Mouse (Mus musculus): Measurements from ENCODE around the gene Elavl3.

Gene Elavl3

DNA sequence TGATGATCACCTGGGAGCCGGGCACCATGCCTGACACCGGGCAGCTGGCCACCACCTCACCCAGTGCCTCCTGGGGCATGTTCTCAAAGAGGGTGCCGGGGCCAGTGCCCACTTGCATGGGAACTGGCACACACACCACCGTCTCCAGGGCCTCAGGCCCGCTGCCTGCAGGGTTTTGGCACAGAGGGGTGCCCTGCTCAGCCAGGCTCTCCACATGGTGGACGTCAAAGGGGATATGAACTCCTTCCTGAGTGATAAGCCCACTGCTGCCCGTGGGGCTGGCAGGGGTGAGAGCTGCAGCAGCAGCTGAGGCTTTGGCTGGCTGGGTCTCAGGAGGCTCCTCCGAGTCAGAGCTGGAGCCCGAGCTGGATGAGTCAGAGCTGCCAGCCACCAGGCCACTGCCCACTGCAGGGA, 6.2 kb upstream of the Elavl3 start:
- CTCF ChIA-PET = no interaction called here

DNA sequence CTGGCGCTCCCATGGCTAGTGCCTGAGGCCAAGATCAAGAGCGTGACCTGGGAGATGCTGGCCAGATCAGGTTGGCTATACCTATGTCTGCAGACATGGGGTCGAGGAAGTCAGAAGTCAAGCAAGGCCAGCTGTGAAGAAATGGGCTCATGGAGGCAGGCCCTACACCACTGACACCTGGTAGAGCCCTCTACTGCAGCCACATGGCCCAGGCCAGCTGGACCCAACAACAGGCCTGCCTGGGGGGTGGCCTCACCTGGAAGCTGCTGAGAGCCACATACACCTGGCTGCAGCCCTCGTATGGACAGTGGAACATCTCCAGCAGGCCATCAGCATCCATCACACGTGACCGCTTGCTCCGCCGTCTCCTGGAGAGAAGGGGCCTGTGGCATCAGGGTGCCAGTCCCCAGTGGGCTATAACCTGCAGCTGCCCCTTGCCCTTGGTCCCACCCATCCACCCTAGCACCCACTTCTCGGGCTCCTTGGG, 5.3 kb upstream of the Elavl3 start:
- CTCF ChIA-PET = no interaction called here

DNA sequence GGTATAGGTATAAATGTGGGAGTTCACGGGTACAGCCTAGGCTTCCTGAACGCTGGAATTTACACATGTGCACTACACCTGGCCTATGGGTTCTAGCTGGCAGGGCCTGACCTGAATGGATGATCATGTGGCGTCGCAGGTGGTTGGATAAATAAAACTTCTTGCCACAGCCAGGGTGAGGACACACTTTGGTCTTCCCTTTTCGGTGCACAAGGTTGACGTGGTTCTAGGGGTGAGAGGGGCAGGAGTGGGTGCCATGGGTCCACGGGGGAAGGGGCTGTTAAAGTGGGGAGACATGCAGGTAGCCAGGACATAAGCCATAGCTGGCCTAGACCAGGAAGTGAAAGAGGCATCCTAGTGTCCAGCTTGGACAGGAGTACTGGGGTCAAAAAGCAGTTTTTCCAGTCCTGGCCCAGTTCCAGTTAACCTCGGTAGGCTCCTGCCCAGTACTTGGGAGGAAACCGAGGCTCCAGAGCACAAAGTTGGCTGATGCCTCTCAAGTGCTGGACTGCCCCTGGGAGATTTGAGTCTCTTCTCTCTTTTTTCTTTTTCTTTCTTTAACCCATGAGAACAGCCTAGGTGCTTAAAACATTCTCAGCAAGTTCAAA, 4.6 kb upstream of the Elavl3 start:
- CTCF ChIA-PET = no interaction called here

DNA sequence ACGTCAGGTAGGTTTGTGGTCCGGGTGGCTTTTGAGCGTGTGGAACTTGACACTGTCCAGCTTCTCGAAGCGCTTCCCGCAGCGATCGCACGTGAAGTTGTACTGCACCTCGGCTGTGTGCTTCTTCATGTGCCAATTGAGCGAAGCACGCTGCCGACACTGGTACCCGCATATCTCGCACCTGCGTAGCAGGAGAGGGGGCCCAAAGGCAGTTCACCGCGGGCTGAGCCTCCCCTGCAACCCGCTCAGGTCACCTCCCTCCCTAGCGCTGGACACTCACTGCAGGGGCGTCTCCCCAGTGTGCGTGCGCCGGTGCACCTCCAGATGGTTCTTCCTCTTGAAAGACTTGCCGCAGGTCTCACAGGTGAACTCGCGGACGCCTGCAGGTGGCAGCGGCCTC, 3.9 kb upstream of the Elavl3 start:
- CTCF ChIA-PET = no interaction called here

DNA sequence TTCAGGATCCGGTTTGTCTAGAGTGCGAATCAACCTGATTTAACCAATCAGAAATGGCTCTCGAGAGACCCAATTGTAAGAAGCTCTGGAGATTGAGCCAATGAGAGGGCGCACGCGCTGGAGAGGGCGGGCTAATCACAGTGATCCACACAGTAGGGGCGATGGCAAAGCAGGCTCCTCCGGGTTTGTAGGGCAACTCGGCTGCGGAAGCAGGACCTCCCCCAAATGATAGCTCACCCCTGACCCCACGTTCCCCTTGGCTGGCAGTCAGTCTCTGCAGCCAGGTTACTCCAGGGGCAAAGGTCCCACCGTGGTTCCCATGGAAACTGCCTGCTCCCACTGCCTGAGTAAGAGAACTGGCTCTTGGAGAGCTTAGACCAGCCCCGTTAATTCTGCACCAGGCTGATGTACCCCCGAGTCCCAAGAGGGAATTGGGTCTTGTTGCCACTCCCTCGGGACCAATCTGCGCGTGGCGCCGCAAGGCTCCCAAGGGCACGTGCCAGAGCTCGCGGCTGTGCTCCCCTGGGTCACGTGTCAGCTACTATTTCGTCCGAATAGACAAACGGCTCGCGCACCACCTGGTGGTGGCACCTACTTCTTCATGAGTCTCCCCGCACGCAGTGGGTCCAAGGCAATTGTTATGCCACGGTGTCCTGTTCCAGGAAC, 2.7 kb upstream of the Elavl3 start:
- CTCF ChIA-PET = interaction anchor here (0.6 kb wide), 1 partner anchor 74 kb away, joined by 4 read pairs; no protein-coding TSS in a partner anchor

DNA sequence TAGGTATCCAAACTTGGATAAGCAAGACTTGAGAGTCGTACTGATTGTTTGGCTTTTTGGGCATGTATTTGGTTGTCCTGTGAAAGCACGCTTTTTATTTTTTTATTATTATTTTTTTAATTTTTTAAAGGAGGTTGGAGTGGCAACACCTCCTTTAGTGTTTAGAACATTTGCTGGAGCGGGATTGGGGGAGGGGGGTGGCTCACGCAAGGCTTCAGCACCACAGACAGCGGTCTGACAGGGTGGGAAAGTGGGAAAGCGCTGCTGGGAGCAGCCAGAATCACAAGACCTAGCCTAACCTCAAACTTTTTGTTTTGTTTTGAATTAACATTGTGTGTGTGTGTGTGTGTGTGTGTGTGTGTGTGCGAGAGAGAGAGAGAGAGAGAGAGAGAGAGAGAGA, 1.8 kb upstream of the Elavl3 start:
- CTCF ChIA-PET = no interaction called here

DNA sequence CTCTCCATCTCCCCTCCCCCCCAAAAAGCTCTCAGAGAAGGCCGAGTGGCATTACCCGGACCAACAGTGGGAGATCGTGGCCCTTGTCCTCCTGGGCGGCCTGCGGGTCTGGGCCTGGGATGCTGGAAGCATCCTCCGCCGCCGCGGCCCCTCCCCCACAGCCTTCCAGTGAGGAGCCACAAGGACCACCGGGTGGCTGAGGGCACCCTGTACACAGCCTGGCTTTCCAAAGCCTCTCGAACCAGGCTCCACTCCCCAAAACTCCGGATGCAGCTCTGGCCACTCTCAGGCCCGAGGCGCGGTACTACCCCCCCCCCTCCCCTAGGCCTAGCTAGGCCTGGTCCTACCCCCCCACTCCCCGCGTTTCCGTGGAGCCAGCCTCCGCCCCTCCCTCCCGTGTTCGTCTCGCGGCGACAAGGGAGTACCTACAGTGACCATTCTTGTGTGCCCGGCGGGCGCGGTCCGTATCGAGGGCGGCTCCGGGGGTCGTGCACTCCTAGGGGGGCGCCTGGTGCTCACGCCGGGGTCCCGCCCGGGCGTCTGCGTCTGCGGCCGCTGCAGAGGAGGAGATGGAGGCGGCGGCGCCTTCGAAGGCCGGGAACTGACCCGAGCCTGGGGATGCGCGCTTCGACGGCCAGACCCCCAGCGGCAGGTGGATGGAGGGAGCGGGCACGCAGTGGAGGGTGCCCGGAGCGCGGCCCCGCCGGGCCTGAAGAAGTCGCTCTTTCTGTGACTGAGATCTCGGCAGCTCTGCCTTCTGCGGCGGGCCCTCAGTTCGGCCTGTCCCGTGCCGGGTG, 464 bp downstream of the Elavl3 start:
- CTCF ChIA-PET = no interaction called here

DNA sequence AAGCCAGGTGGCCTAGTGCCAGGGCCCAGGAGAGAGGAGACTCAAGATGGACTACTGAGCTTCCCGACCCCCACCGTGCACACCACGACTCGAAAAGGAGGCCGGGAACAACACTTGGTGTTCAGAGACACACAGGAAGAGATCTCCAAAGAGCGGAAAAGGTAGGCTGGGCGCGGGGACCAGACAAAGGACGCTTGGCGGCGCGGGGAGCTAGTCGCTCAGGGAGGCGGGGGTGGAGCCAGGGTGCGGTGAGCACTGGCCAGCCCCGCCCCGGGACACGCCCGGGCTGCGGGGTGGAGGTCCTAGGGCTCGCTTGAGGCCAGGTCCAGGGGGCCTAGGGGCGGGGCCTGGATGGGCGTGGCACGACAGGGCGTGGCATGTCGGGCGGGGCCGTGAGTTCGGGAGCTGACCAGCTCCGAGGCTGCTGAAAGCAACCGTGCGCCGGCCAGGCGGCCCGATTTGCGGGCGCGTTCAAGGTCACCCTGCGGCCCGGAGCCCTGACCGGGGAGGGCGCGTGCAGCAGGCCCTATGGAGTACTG, 1.4 kb downstream of the Elavl3 start:
- CTCF ChIA-PET = no interaction called here

DNA sequence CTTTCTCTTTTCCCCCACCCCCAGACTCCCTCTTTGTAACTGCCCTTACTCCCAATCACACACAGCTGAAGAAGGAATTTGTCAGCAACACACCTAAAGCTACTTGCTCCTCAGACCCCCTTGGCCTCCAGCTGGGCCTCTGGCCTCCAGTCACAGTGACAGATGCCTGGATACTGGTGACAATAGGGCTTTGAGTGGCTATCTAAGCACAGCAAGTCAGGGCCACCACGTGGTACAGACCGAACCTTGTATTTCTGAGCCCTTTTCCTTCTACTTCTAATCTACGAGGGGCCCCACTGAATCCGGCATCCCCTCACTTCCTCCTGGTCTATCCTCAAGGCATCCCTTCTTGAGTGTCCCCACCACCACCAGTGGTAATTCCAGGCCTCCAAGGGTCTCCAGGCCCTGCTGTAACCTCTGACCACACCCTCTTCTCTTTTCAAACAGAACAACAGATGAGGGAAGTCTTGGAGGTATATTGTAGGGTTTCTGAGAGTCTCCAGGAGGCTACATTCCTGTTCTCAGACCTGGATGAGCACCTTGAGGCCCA, 2.0 kb downstream of the Elavl3 start:
- CTCF ChIA-PET = no interaction called here

DNA sequence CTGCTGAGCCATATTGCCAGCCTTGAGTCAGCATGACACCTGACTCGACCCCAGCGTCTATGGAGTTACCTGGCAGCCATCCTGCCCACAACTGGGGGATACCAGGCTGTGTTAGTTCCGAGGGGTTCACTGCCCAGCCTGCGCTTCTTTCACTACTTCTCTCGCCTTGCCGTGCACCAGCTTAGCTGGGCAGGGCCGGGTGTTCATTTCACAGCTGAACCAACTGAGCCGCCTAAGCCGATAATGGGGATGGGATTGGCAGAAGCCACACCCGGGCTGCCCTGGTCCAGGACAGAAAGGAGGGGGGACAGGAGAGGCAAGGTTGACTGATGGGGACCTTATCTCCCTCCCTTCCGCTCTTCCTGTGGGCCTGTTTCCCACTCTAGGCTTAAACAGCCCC, 2.5 kb downstream of the Elavl3 start:
- CTCF ChIA-PET = no interaction called here

DNA sequence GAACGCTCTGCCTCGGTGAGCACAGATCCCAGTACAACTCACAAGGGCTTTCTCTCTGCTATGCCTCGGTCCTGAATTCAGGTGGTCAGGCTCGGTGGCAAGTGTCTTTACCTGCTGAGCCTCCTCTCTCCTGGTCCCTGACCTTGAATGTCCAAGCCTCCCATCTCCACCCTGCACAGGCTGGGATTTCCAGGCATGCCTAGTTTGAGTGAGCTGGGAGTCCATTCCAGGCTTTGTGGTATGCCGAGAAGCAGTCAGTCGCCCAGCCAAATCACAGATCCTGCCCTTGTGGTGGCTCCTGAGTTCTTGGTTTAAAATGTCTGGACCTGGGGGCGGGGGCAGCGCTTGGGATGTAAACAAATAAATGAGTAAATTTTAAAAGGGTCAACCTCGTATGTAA, 4.5 kb downstream of the Elavl3 start:
- CTCF ChIA-PET = no interaction called here

DNA sequence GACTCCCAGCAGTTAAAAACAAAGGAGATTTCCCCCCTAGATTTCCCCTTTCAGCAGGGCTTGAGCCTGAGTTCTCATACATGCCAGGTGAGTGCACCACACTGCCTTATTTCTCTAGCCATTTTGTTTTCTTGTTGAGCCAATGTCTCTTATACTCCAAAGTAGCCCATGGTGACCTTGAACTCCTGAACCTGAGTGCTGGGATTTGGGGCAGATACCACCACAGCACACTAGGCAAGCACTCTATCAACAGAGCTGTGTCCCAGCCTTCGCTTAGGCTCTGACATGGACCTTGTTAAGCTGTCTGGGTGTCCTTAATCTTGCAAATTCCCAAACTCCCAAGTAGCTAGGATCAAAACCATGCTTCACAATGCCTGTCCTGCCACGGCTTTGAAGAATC, 10.0 kb downstream of the Elavl3 start:
- CTCF ChIA-PET = no interaction called here

DNA sequence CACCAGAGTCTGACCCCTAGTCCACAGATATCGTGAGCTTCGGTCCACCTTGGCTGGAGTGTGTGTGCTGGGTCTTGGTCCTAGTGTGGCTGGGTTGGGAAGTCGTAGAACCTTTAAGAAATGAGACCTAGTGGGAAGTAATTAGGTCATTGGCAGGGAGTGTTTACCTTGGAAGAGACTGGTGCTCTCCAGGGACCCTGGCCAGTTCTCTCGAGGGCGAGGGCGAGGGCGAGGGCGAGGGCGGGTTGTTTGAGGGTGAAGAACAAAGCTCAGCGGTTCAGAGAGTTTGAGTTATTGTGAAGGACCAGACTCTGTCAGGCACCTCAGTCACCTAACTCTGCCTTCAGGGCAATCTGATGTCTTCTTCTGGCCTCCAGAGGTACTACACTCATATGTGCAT, 14.0 kb downstream of the Elavl3 start:
- CTCF ChIA-PET = no interaction called here

DNA sequence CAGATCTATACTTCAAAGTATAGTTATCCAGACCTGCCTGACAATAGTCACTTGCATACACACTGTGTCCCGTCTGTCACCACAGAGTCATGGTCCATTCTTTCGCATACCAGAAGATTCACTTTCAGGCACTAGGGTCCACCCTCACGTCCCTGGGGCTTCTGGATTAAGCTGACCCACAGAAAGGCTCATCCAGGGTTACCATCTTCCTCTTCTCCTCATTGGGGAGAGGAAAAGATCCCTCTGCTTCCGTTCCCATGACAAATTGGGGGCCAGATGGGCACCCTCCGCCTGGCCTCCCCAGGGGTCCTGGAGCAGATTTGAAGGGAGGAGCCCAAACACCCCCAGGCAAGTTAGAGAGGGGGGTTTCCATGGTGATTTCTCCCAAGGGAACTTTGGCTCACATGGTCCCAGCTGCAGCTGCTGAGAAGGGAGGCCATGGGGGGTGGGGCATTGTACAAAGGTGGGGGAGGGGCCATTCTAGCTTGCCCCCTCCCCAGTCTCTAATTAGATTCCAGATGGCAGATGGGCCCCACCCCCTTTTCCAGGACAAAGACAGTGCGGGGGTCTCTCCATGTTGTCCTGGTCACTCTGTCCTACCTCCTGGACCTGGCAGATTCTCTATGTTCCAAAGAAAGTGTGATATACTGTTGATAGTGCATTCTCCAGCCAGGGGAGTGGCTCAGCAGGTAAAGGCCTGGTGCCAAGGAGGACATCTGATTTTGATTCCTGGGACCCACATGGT, 16.4 kb downstream of the Elavl3 start:
- CTCF ChIA-PET = no interaction called here

DNA sequence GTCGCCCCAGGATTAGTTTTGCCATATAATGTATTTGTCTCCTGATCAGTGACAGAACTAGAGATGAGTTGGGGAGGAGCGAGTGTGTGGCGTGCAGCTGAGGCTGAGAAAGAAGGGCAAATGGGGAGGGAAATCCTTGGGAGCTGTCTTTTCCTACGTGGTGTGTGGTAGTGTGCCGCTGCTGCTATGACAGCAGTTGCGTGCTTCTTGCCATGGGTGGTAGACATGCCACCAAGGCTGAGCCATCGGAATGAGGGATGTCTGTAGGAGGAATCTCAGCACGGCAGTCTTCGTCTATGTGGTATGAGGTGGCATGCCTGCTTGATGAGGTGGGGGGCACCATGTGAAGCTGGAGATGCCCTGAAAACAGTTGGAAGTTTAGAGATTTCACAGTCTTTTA, 21.4 kb downstream of the Elavl3 start:
- CTCF ChIA-PET = no interaction called here

DNA sequence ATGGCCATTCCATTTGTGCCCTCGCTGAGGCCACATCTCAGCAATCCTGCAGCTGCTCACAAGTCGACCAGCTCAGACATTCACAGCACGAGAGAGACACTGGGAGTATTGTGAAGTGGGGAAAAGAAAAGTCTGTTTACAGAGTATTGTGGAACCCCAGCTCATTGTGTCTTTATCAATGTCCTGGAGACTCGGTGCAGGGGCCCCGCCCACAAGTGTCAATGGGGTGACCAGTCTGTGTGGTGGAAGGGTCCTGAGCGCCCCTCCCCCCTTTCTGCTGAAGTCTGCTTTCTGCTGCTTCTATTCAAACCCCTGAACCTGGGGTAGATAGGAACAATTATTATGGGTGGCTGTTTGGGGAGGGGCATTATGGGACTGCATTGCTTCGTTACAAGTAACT, 23.4 kb downstream of the Elavl3 start:
- CTCF ChIA-PET = no interaction called here

DNA sequence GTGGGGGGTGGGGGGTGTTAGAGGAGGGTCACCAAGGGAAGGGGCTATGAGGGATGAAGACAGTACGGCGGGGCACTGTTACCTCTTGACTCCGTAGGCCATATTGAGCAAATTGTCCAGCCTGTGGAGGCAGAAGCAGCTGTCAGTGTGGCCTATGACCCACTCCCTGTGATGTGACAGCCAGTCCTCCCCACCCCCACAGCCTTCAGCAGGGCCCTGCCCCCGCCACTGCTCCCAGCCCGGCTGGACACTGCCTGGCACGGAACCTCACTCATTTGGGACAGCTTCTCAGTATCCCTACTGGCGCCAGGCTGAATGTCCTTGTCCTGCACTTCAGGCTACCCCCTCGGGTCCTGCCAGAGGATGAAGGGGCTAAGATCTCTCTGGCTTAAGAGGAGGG, 27.2 kb downstream of the Elavl3 start:
- CTCF ChIA-PET = interaction anchor here (0.5 kb wide), 1 partner anchor 24 kb away, joined by 8 read pairs; no protein-coding TSS in a partner anchor

DNA sequence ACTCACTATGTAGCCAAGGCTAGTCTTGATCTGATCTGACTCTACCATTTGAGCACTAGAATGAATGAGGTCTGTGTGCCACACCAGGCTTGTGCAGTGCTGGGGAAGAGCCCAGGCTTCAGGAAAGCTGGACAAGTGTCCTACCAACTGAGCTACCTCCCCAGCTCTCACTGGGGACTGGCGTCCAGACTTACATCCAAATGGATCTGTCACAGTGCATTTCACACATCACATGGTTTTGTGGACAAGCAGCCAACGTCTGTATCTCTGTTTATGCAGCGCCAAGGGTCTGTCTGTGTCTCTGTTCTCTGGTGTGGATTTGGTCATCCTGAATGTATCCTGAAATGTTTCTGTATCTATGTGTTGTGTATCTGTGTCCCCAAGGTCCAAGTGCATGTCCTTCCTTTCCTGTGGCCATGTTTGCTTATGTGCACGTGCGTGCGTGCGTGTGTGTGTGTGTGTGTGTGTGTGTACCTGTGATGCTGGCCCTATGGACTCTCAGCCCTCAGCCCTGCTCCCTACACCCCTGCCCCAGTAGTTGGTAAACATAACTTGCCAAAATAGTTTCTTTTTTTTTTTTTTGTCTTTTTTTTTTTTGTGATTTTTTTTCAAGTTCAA, 34.5 kb downstream of the Elavl3 start:
- CTCF ChIA-PET = no interaction called here

DNA sequence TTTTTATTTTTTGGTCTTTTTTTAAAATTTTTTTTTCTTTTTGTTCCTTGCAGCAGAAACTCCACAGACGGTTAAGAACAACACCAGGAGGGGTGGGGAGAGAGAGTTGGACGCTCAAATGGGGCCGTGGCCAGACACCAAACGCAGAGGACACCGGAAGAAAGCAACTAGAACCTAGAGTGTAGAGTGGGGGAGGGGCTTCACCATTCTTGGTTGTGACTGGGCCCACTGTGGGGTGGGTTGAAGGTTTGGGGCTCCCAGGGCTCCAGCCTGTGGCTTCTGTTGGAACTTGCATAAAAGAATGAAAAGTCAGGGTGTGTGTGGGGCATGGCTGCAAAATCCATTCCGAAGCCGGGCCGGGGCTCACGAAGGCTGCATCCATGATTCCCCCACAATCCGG, 35.6 kb downstream of the Elavl3 start:
- CTCF ChIA-PET = no interaction called here

DNA sequence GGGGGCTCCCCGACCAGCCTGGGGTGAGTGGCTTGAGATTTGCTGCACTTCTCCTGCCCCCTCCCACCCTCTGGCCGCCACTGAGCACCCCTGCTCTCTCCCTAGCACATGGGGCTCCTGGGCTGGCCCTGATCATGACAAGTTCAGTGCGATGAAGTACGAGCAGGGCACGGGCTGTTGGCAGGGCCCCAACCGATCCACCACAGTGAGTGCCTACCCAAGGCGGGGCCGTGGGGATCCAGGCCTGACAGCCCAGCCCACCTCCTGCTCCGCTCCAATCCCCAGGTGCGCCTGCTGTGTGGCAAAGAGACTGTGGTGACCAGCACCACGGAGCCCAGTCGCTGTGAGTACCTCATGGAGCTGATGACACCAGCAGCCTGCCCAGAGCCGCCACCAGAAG, 39.1 kb downstream of the Elavl3 start:
- CTCF ChIA-PET = no interaction called here

DNA sequence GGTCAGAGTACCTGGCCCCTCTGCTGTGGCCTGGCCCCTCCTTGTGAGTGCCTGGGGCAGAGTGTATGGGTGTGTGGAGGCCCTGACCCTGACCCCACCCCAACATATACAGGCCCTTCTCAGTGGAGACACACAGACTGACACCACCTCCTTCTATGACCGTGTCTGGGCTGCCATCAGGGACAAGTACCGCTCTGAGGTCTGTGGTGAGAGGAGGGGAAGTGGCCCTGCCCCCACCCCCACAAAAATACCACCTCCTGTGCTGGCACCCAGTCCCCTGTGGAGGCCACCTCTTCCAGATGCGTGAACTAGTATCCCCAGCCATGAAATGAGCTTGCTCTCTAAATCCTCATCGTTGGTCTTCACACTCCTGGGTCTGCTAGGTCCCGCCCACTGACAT, 40.8 kb downstream of the Elavl3 start:
- CTCF ChIA-PET = no interaction called here

DNA sequence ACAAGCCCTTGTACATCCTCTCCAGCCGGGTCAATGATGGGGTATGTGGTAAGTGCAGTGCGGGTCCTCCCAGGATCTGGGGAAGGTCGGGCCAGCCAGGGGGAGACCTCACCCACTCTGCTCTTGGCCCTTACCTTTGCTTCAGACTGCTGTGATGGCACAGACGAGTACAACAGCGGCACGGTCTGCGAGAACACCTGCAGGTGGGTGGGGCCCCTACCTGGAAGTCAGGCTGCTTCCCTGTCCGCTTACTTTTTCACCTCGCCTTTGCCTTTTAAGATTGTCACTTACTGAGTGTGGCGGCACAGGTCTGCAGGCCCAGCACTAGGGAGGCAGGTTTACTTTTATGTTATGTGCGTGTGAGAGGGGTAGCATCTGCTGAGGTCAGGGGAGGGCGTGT, 47.3 kb downstream of the Elavl3 start:
- CTCF ChIA-PET = no interaction called here

Measured in spleen, embryonic (tissue).